Mouse (Mus musculus) lung, adult 18-20 months (tissue): Measurements from ENCODE around the gene Olfr1033.
"Not testable (repeated sequence)": the region's sequence is repeated elsewhere in the genome, so short reads cannot be mapped to it uniquely, and the experiment has no call there.

Source experiments
- DNase-seq, 2 experiments: peaks; one replicate each; pipeline ENCODE4 v3.0.0; 2022; ENCODE audit warnings: mixed read lengths in 2 of 2

Olfr1033 gene

DNA sequence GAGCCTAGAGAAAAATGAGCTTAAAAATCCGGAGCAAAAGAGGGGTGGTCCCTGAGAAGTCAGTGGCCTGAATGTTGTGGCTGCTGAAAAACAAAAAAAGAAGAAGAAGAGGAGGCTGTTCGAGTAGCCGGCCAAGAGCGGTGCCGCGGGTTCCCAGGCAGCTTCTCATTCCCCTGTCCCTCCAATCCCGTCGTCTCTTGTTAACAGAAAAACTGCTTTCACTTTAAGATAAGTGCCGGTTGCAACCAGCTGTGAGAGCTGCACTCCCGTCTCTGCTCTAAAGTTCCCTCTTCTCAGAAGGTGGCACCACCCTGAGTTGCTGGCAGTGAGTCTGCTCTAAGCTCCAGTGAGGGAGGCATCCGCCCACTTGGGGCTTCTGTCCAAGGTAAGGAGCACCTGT lies at the start of gene Olfr1033:
Olfr1033 (plus strand) TSS at position 228 of the 400 bp plus-strand sequence.
- peak in 1 of 2 experiments; percentile 2 for DNase-seq

DNA sequence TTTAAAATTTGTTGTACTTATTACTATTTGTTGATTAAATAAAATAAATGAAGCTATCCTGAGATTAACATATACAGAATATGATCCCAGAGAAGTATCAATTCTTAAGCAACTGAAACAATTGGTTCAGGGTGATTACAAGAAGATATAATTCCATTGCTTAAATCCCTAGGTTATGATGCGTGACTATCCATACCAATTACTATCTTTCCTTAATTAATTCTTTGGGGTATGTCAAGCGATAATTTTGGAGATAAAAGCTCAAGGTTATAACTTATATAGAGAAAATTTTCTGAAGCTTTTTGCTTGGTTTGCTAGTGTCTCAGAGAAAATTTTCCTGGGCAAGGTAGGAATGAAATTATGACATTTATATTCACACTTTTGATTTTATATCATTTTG lies 46.8 kb upstream of the Olfr1033 start, which contains the start of gene Olfr1029:
Olfr1029 (plus strand) TSS at position 301 of the 400 bp plus-strand sequence.
- DNase-seq: no peak

DNA sequence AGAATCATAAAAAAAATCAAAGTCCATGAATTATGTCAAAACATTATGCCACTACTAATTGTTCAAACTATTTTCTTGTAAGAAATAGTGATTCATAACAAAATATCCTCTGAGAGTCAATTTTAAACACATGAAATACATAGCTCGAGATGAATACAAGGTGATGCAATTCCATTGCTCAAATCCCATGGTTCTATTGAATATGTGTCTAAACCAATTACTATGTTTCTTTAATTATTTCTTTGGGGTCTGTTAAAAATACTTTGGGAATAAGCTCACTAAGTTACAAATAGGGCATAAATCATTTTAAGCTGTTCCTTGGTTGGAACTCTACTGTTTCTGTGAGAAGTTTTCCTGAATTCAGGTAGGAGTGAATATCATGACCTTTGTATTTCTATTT lies 41.5 kb upstream of the Olfr1033 start, which contains the start of gene Olfr1030:
Olfr1030 (plus strand) TSS at position 301 of the 400 bp plus-strand sequence.
- no peak for DNase-seq

DNA sequence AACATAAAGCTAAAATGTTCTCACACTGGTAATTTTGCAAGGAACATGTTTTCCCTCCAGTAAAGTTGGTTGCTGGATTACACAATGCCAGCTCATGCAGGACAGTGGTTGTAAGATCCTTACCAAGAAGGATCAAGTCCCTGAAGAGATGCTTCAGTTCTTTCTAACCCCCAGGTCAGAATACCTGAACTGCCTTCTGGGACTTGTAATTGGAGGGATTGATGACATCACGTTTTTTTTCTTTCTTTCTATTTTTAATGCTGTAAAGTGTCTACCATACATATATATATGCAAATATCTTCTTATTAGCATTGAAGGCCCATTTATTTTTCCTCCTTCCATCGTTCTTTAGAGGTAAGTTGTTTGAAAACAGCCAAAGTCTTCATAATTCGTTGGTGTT lies 30.4 kb upstream of the Olfr1033 start, which contains the start of gene Olfr1031:
Olfr1031 (plus strand) TSS at position 301 of the 400 bp plus-strand sequence.
- DNase-seq: no peak

DNA sequence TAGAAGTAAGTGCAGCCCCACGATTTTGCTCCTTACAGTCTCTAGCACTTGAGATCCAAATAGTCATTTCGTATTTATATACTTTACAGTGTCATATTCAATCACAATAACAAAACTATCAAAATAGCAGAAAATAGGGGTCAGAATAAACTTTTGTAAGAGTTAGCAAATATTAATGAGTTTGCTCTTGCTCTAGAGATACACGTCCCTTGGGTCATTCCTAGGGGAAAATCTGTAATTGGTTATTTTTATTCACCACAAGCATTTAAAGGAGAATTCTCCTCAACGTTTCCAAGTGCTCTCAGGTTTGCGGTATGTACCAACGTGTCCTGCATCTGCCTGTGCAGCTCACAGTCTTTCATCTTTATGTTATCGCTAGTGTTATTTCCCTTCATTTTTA lies 15.2 kb upstream of the Olfr1033 start, which contains the start of gene Olfr1032:
Olfr1032 (plus strand) TSS at position 301 of the 400 bp plus-strand sequence.
- no peak for DNase-seq

DNA sequence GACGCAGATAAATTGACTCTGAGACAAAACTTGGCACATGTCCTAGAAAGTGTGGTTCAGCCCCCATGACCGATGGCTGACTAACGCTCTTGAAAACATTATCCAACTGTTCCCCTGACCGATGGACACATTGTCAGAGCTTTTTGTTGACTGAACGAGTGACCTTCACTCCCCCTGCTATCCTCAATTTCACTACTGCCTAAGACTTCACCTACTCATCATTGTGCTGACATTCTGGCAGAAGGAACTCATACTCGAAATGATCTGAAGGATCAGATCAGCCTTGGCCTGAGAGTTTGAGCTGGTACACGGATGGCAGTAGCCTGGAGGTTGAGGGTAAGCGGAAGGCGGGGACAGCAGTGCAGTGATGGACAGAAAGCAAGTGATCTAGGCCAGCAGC lies 1.1 kb downstream of the Olfr1033 start:
- DNase-seq: not testable (repeated sequence)

DNA sequence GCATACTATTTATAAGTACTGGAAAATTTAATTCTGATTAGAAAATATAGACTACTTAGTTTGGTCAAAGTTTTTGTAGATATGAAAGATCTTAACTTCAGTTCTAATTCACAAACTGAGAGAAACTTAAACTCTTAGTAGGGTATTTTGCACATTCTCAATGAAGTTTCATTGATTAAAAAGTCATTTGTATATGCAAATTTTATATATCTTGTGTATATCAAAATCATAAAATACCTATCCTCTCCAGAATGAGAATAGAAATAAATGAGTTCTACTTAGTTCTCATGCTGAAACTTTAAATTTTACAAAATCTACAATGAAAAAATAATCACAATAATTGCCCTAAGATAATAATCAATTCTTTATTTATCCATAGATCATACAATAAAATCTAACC lies 25.1 kb downstream of the Olfr1033 start, which contains the start of gene Olfr1034:
Olfr1034 (plus strand) TSS at position 301 of the 400 bp plus-strand sequence.
- DNase-seq: no peak

DNA sequence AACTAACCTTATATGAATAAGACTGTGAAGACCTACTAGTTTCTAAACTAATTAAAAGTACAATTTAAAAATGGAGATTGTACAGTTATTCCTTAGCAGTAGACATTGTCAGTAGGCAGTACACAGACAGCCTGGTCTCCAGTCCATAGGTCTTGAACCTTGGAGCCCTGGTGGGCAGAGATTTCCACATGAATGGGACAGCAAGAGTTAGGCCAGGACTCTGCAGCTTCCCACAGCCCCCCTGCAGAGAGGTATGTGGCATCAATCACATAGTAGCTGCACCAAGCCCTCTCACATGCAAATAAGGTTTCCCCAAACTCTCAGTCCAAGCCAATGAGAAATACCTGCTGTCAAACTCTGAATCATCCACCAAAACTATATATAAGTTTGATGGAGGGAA lies 30.3 kb downstream of the Olfr1033 start:
- DNase-seq: not testable (repeated sequence)

DNA sequence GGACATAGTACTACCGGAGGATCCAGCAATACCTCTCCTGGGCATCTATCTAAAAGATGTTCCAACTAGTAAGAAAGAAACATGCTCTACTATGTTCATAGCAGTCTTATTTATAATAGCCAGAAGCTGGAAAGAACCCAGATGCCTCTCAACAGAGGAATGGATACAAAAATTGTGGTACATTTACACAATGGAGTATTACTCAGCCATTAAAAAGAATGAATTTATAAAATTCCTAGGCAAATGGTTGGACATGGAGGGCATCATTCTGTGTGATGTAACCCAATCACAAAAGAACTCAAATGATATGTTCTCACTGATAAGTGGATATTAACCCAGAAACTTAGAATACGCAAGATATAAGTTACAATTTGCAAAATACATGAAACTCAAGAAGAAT lies 43.3 kb downstream of the Olfr1033 start:
- DNase-seq: not testable (repeated sequence)

DNA sequence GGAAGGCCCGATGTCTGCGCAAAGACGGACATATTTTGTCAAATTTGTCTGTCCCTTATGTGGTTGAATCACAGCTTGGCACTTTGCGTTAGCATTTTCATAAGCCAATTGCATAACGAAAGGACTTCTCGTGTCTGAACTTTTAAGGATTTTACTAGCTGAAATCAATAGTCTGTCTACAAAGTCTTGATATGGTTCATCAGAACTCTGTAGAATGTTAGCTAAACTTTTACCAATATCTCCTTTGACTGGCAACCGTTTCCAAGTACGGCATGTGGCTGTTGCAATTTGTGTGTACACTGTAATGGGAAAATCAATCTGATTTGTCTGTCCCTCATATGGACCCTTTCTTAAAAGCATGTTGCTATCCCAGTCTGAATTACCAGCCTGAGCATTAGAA lies 49.8 kb downstream of the Olfr1033 start:
- no peak for DNase-seq

DNA sequence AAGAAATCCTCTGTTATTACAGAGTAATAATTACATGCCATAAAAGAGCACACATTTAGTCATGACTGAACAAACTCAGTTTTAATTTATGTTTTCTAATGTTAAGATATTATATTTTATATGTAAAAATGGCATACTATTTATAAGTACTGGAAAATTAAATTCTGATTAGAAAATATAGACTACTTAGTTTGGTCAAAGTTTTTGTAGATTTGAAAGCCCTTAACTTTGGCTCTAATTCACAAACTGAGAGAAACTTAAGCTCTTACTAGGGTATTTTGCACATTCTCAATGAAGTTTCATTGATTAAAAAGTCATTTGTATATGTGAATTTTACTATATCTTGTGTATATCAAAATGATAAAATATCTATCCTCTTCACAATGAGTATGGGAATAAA lies 53.3 kb downstream of the Olfr1033 start, which contains the start of gene Olfr1036:
Olfr1036 (plus strand) TSS at position 301 of the 400 bp plus-strand sequence.
- DNase-seq: not testable (repeated sequence)

DNA sequence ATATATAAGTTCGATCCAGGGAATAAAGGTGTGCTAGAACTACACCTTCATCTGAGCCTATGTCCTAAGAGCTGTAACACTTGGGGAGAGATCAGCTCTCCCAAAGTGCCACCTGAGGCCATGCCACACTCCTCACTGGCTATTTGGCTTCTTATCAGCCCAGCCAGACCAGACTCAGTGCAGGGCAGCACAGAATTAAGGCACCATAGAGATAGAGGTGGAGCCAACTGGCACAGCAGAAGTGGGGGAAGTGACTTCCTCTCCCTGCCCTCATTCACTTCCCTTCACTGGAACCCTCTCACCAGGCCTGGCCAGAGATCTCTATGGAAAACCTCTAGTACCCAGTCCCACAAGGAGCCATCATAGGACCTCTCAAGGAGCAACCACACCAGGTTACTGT lies 60.0 kb downstream of the Olfr1033 start:
- DNase-seq: not testable (repeated sequence)

DNA sequence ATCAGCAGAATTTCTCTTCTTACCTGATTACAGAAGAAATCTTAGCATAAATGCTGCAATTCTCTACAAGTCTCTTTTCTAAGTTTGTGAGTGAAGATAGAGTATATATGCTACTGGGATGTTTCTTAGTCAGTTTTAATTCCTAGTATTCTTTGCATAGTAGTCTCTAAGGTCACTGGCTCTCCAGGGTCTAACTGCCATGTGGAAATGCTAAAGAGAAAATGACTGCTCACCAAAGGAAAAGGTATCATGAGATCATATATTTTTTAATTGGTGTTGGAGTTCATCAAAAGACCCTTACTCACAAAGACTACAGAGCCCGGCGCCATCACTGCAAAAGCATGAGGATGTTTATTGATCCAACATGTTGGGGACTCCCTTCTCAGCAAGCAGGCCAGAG lies 66.9 kb downstream of the Olfr1033 start, which contains the start of gene Olfr1037:
Olfr1037 (minus strand) TSS at position 101 of the 400 bp plus-strand sequence.
- no peak for DNase-seq
